Mouse (Mus musculus): ENCODE results near the gene Olfr769. TPM values are rescaled to one million over a fixed set of nuclear protein-coding genes. Genes with fewer than 3 reads are reported as not detected.

Olfr769 gene
- polyA plus RNA-seq (2012; rRNA removed), result not detected in 2 replicates

GRCm38 (mm10) chr10:129117761-129118160 is at the start of gene Olfr769:
Gene Olfr769, minus strand, starts transcription at chr10:129117861.

DNA sequence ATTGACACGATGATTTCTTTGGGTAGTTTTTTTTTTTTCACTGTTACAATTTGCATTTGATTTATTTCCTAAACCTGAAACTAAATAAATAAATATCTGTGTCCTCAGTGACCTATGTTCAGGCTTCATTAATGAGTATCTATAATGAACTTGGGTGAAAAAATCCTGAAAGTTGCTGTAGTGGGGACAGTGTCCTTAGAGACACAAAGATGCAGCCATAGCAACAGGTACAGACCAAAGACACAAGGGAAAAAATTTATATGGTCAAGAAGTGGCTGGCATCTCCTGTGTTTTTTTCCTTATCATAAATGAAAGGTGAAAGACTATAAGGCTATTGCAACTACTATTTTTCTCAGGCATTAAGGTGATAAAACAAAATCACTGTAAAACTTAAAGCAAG is 47.0 kb upstream of the Olfr769 start, which contains the start of gene Olfr771:
Gene Olfr771, minus strand, starts transcription at position 101 of the 400 bp plus-strand sequence.

DNA sequence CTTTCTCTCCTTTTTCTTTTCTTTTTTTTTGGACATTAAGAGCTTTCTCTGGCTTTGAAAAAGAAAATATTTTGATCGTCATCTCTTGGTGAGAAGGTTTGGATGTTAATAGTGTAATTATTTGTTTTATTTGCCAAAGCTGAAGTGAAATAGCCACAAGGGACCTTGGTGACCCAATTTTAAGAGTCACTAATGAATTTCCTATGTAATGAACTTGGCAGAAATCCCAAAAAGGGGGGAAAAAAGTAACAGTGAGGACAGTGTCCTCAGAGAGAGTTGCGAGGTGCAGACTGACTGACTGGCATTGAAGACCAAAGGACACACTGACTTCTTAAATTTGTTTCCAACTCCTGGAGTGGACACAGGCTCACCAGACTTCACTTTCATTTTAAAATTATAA is 21.2 kb upstream of the Olfr769 start, which contains the start of gene Olfr770:
Gene Olfr770, minus strand, starts transcription at position 101 of the 400 bp plus-strand sequence.

DNA sequence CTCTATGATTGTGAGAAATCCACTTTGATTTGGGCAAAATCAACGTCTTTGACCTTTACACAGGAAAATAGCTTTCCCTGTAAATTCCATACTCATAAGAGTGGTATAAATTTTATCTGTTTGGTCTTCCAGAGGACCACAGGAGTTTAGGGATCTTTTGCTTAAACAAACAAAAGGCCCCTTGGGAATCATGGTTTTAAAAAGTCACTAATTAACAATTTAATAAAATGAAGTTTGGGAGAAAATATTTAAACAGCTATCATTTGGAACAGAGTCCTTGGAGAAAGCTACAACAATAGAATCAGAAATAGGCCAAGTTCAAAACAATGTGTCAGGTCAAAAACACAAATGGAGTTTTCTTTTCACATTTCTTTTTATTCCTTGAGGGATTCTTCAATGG is 18.4 kb downstream of the Olfr769 start, which contains the start of gene Olfr768:
Gene Olfr768, minus strand, starts transcription at position 101 of the 400 bp plus-strand sequence.

DNA sequence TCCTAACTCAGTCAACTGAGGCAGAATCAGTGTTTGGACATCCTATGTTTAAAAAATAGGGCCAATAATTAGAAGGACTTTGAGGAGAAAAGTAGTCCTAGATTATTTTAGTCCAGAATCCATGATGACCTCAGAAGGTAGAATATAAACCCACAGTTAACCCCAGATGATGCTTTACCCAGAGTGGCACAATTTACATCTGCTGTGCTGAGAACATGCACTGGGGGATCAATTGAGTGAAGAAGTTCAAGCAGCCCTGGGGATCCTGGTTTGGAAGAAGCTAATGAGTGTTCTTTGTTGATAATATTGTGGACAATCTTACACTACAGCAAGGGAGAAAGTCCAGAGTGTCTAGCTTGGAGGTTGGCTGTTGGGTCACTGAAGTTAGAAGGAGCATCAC is 34.9 kb downstream of the Olfr769 start, which contains the start of gene Olfr767:
Gene Olfr767, minus strand, starts transcription at position 101 of the 400 bp plus-strand sequence.

GRCm38 (mm10) chr10:129068877-129069276 is 48.8 kb downstream of the Olfr769 start, which contains the start of gene Olfr766-ps1:
Gene Olfr766-ps1, minus strand, starts transcription at chr10:129068977.

Other genes with a start within 250 kb of the Olfr769 start
- 0.09 and 0.11 TPM in 2 replicates for gene Gdf11, start 226.1 kb downstream of the Olfr769 start, polyA plus RNA-seq (2012; rRNA removed)
- 56.7 and 68.3 TPM in 2 replicates for gene Cd63, start 216.9 kb downstream of the Olfr769 start, polyA plus RNA-seq (2012; rRNA removed)
- 23.6 and 27.6 TPM in 2 replicates for gene Rdh5, start 195.0 kb downstream of the Olfr769 start, polyA plus RNA-seq (2012; rRNA removed)
- gene Bloc1s1, start 193.8 kb downstream of the Olfr769 start, polyA plus RNA-seq (2012; rRNA removed), result 126 and 132 TPM in 2 replicates
- gene Itga7, start 184.0 kb downstream of the Olfr769 start, polyA plus RNA-seq (2012; rRNA removed), result 0.36 and 0.44 TPM in 2 replicates
- gene Mettl7b, start 156.9 kb downstream of the Olfr769 start, polyA plus RNA-seq (2012; rRNA removed), result 0.27 and 0.96 TPM in 2 replicates
- gene Olfr9, start 128.4 kb downstream of the Olfr769 start, polyA plus RNA-seq (2012; rRNA removed), result not detected in 2 replicates
- not detected in 2 replicates for gene Olfr763, start 107.1 kb downstream of the Olfr769 start, polyA plus RNA-seq (2012; rRNA removed)
- not detected in 2 replicates for gene Olfr764-ps1, start 78.0 kb downstream of the Olfr769 start, polyA plus RNA-seq (2012; rRNA removed)
- not detected in 2 replicates for gene Olfr765, start 67.9 kb downstream of the Olfr769 start, polyA plus RNA-seq (2012; rRNA removed)
- not detected in 2 replicates for gene Olfr766-ps1, start 48.9 kb downstream of the Olfr769 start, polyA plus RNA-seq (2012; rRNA removed)
- not detected in 2 replicates for gene Olfr767, start 35.0 kb downstream of the Olfr769 start, polyA plus RNA-seq (2012; rRNA removed)
- gene Olfr768, start 18.5 kb downstream of the Olfr769 start, polyA plus RNA-seq (2012; rRNA removed), result not detected in 2 replicates
- gene Olfr770, start 21.1 kb upstream of the Olfr769 start, polyA plus RNA-seq (2012; rRNA removed), result not detected in 2 replicates
- not detected in 2 replicates for gene Olfr771, start 46.9 kb upstream of the Olfr769 start, polyA plus RNA-seq (2012; rRNA removed)
- not detected in 2 replicates for gene Olfr772, start 60.1 kb upstream of the Olfr769 start, polyA plus RNA-seq (2012; rRNA removed)
- gene Olfr773, start 69.6 kb upstream of the Olfr769 start, polyA plus RNA-seq (2012; rRNA removed), result not detected in 2 replicates
- not detected in 2 replicates for gene Olfr774, start 118.3 kb upstream of the Olfr769 start, polyA plus RNA-seq (2012; rRNA removed)
- gene Olfr775, start 130.6 kb upstream of the Olfr769 start, polyA plus RNA-seq (2012; rRNA removed), result not detected in 2 replicates
- not detected in 2 replicates for gene Olfr776, start 141.3 kb upstream of the Olfr769 start, polyA plus RNA-seq (2012; rRNA removed)
- not detected in 2 replicates for gene Olfr777, start 153.6 kb upstream of the Olfr769 start, polyA plus RNA-seq (2012; rRNA removed)
- not detected in 2 replicates for gene Olfr780, start 200.3 kb upstream of the Olfr769 start, polyA plus RNA-seq (2012; rRNA removed)
- gene Olfr781, start 211.0 kb upstream of the Olfr769 start, polyA plus RNA-seq (2012; rRNA removed), result not detected in 2 replicates
- gene Olfr782, start 231.0 kb upstream of the Olfr769 start, polyA plus RNA-seq (2012; rRNA removed), result not detected in 2 replicates